Mouse (Mus musculus): ENCODE results near the gene Fmo3. TPM values are rescaled to one million over a fixed set of nuclear protein-coding genes. Genes with fewer than 3 reads are reported as not detected.
A peak's percentile ranks its signal among the peaks of the same experiment; 100 is the strongest.

Gene Fmo3
- total RNA-seq, 2 experiments from 2014 or later = not detected

- Histone ChIP-seq H3K4me3 (no peak overlapping the region), H3K27ac (no peak overlapping the region)
- no peak for TF ChIP-seq CTCF (IDR thresholded peaks at IDR 0.05)
- no peak for DNase-seq
- intact Hi-C loops (cut with DNase I) = no loop called here
These were observed 37.3 kb downstream of the Fmo3 start for GRCm38 (mm10) chr1:162946837-162947558.

GRCm38 (mm10) chr1:162943700-162944099 is 40.6 kb downstream of the Fmo3 start:
- intact Hi-C loops (cut with DNase I) = no loop called here
- no peak overlapping the region for H3K27ac ChIP-seq
- DNase-seq = no peak
- no peak overlapping the region for H3K4me3 ChIP-seq
- TF ChIP-seq CTCF (IDR thresholded peaks at IDR 0.05) = no peak

GRCm38 (mm10) chr1:162938696-162939351 is 45.5 kb downstream of the Fmo3 start:
- intact Hi-C loops (cut with DNase I) = loop anchor here (5.0 kb wide), 1 partner anchor 42 kb away; the partner anchor contains the start of gene Fmo2
- DNase-seq = peak; percentile 35
- TF ChIP-seq CTCF (IDR thresholded peaks at IDR 0.05) = no peak
- no peak overlapping the region for H3K4me3 ChIP-seq
- H3K27ac ChIP-seq = peak overlapping the region; percentile 68

DNA sequence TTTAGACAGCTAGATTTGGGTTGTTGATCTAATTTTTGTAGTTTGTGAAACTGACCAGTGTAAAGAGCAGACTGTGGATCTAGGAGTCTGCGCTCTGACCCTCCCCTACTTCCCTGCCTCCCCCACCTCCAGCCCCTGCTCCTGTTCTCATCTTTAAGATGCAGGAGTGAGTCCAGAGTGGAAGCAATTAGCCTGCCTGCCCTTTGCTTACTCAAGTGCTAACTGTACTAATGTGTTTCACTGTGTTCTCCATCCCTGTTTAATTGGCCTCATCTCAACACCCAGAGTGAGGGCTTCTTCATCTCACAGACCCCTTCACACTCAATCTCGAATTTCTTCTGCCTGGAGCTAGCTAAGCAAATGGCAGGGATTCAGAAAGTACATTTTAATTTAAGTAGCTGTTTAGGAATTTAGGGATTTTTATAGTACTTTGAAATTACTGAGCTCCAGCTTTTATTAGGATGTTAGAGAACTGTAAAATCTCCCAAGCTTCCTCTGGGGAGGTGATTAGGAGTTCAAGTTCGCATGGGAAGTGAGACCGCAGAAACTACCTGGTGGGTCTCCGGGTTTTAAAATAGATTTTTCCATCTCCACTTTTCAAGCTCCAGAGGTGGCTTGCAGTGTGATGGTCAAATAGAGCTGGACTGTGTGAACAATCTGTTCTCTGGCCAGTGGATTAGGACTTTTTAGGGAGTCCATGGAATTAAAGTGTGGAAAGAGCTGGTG is 46.2 kb downstream of the Fmo3 start:
- no peak for DNase-seq
- peak overlapping the region; percentile 68 for H3K27ac ChIP-seq
- H3K4me3 ChIP-seq = no peak overlapping the region
- intact Hi-C loops (cut with DNase I) = loop anchor here (5.0 kb wide), 1 partner anchor 41 kb away; the partner anchor contains the start of gene Fmo2
- TF ChIP-seq CTCF (IDR thresholded peaks at IDR 0.05) = no peak

- TF ChIP-seq CTCF (IDR thresholded peaks at IDR 0.05) = no peak
- peak within 1 kb of the TSS; percentile 68 for H3K27ac ChIP-seq
- no peak within 1 kb of the TSS for H3K4me3 ChIP-seq
- intact Hi-C loops (cut with DNase I) = loop anchor here (5.0 kb wide), 1 partner anchor 40 kb away; the partner anchor contains the start of gene Fmo2
- no peak for DNase-seq
These were observed 46.9 kb downstream of the Fmo3 start, which contains the start of gene Fmo6 for GRCm38 (mm10) chr1:162937415-162937814. Gene Fmo6, minus strand, starts transcription at chr1:162937515.

DNA sequence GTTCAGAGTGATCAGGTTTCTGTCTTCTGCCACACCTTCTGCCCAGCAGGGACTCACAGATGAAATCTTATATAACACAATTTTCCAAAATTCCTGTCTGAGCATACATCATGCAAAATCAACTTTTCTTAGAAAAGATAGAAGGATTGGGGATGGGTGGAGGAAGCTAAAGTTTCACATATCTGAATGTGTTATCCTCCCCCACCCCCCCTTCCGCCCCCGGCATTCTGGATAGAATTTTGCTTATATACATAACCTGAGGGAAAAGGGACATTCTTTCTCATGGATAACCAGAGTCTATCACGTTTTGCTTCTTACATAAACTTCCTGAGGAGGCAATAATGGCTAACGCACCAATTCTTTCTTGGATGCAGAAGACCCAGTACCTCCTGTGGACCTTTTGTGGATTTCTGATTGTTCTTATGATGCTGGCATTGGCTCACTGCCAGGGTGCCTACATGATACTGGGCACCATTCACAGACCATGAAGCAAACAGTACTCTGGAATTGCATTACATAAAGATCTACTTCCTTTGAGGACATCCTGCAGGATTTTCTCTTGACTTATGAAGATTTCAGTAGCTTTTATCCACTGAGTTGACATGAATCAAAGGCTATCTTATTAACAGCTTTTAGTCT is 49.8 kb downstream of the Fmo3 start:
- intact Hi-C loops (cut with DNase I) = loop anchor here (5.0 kb wide), 1 partner anchor 37 kb away; the partner anchor contains the start of gene Fmo2

DNA sequence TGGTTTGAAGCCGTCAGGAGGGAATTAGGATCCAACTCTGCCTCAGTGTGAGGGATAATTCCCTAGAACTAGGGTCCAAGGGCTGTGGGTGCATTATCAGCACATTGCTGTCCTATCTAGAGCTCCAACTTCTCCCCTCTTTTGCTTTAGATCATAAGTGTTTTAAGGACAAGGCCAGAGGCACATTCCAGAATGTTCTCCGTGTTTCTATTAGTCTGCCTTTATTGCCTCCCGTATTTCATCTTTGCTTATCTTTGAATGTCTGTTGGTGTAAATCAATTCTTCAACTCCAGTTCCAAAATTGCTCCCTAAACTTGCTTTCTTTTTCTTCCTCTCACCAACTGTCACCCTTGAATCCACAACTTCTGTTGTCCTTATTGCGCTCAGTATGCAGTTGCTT is 51.9 kb downstream of the Fmo3 start:
- Histone ChIP-seq H3K27ac (peak overlapping the region; percentile 82), H3K4me3 (no peak overlapping the region)
- DNase-seq = no peak
- TF ChIP-seq CTCF (IDR thresholded peaks at IDR 0.05) = no peak
- intact Hi-C loops (cut with DNase I) = no loop called here

More for the DNA sequence above, 49.8 kb downstream of the Fmo3 start:
- DNase-seq = no peak
- Histone ChIP-seq H3K4me3 (no peak overlapping the region), H3K27ac (no peak overlapping the region)
- TF ChIP-seq CTCF (IDR thresholded peaks at IDR 0.05) = no peak

DNA sequence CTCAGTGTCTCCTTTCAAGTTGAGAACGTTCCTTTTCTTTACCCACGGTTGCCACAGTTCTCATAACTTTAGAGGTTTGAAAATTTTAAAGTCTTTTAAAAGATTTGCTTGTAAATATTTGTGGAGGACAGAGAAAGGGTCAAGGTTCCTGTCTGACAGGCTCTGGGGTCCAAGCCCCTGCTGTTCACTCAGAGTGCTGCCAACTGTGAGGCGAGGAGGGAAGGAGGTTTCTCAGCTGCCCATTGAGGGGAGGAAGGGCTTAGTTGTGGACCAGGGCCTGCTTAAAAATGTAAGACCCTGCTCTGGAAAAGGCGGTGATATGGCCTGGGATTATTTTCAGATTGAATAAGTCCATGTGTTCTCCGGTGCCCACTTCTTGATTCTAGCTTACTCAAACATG is 52.4 kb downstream of the Fmo3 start:
- H3K27ac ChIP-seq = peak overlapping the region; percentile 82

DNA sequence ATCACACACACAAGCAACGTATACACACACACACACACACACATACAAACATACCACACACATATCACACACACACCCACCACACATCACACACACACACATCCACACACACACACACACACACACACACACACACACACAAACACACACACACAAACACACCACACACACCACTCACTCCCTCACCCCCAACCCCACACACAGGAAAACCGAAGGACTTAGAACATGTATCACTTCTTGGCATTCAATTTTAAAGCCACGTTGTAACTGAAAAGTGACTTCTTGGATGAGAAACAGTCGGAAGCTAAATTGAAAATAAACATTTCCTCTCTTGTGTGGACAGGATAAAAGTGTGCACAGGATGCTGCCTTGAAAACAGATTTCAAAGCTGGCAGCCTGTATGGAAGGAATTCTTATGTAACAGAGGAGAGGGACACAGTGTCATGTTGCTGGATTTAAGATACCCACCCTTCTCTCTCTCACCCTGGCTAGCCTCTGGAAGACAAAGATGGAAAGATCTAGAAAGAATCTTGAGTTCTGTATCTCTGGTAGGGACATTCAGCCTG is 52.9 kb downstream of the Fmo3 start:
- no peak for TF ChIP-seq CTCF (IDR thresholded peaks at IDR 0.05)
- peak overlapping the region; percentile 82 for H3K27ac ChIP-seq
- H3K4me3 ChIP-seq = no peak overlapping the region
- no peak for DNase-seq
- intact Hi-C loops (cut with DNase I) = no loop called here

More for the DNA sequence above, 52.4 kb downstream of the Fmo3 start:
- TF ChIP-seq CTCF (IDR thresholded peaks at IDR 0.05) = no peak
- H3K4me3 ChIP-seq = no peak overlapping the region
- intact Hi-C loops (cut with DNase I) = no loop called here
- DNase-seq = no peak

- TF ChIP-seq CTCF (IDR thresholded peaks at IDR 0.05) = no peak
- no peak overlapping the region for H3K4me3 ChIP-seq
- intact Hi-C loops (cut with DNase I) = no loop called here
- H3K27ac ChIP-seq = peak overlapping the region; percentile 4
- DNase-seq = no peak
These were observed 53.7 kb downstream of the Fmo3 start for GRCm38 (mm10) chr1:162930631-162931030.

DNA sequence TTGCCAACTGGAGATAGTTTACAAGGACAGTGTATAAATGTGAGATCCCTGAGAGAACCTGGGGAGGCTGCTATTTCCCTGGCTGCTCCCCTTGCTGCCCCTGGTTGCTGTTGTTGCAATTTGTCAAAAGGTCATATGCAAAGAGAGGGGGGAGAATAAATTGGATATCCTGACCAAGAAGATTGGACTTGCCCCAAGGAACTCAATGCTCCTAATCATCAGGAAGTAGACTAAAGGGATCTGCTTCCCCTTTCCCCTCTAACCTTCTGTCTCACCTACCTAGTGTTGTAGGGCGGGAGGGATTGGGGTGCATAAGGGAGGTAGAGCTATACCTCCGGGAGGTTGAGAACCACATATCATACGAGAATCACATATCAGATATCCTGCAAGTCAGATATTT is 55.2 kb downstream of the Fmo3 start:
- DNase-seq = no peak
- intact Hi-C loops (cut with DNase I) = no loop called here
- no peak for TF ChIP-seq CTCF (IDR thresholded peaks at IDR 0.05)
- Histone ChIP-seq H3K4me3 (no peak overlapping the region), H3K27ac (peak overlapping the region; percentile 55; the same call in 1 of the 2 replicates)

DNA sequence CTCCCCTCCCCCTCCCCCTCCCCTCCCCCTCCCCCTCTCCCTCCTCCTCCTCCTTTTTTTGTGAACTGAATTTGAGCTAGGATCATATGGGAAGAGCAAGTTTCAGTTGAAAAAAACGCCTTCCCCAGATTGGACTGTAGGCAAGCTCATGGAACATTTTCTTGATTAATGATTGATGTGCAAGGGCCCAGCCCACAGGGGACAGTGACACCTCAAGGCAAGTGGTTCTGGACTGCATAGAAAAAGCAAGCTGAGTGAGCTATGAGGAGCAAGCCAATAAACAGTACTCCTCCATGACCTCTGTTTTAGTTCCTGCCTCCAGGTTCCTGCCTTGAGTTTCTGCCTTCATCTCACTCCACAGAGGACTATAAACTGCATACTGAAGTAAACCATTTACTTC is 59.2 kb downstream of the Fmo3 start:
- intact Hi-C loops (cut with DNase I) = no loop called here

More for the DNA sequence above, 59.2 kb downstream of the Fmo3 start:
- no peak overlapping the region for H3K4me3 ChIP-seq
- DNase-seq = no peak
- no peak overlapping the region for H3K27ac ChIP-seq
- TF ChIP-seq CTCF (IDR thresholded peaks at IDR 0.05) = no peak

All from gastrocnemius, adult 2 months (tissue).